Mouse (Mus musculus) thymus, adult 2 months (tissue): ENCODE measurements around the gene Pth1r.

ENCODE experiments used
- CTCF ChIP-seq: fragments of 200-500 bp; IDR thresholded peaks from 2 replicates; pipeline ENCODE4 v1.5.1; 2012; ENCODE audit warnings: mild to moderate bottlenecking, control low read depth, low read length, moderate library complexity, borderline replicate concordance; ENCODE audit not compliant: control insufficient read depth, poor library complexity, insufficient read depth; ENCODE audit errors: extremely low read depth
- POLR2A ChIP-seq: fragments of 200-500 bp; IDR thresholded peaks from 2 replicates; pipeline ENCODE4 v1.6.1; 2012; ENCODE audit warnings: mild to moderate bottlenecking, low read length, control low read depth, moderate library complexity; ENCODE audit not compliant: control insufficient read depth, poor library complexity, insufficient read depth; ENCODE audit errors: extremely low read depth

GRCm38 (mm10) chr9:110746238-110746637 lies 707 bp downstream of the Pth1r start:
- TF ChIP-seq POLR2A, result no peak
- no peak for TF ChIP-seq CTCF
